28 mouse cellular contexts compared by ENCODE assay signal in the genomic region with DNA sequence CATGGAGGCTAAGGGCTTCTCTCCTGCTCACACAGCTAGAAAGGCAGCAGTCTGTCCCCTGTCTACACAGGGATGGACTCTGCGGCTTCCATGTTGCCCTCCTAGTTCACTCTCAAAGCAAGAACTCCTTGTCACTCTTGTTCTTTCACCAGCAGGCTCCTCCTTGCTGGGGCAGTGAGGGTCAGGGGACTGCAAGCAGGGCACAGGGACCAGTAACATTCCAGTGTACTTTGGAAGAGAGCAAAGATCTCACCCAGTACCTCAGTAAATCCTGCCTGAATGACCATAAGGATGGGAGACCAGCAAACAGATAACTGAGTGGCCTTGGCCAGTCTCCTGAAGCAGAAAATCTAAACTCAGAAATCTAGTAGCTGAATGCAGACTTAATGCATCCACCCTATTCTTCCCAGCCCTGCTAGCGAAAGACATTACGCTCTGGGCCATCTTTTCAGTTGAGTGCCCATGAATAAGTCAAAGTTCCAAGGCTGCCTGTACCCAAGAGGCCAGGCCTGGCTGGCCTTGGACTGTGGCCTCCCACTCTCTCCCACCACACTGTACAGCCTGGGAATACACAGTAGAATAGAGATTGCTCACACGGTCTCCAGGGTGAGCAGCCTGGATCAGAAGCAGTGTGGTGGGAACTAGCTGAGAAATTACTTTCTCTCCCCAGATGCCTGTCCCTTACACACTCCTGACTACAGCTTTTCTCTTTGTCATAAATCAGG. TPM values are rescaled to one million over a fixed set of nuclear protein-coding genes. Genes with fewer than 3 reads are reported as not detected.
A peak's percentile ranks its signal among the peaks of the same experiment; 100 is the strongest.
DNase-seq lines count a peak whose midpoint lies in the region; ATAC-seq and TF ChIP-seq lines count a peak whose summit lies in the region.
"Had no signal": no experiment of that assay in that cellular context is flagged by ENCODE, and none has a peak within 500 bp of the region (broad histone marks: within the 10 kb centered on the region; RNA-seq: fewer than 3 reads in every experiment).

No protein-coding gene starts in this region.

- 66% methylated on average over 4 of the region's 4 CpGs for WGBS in hindbrain, postnatal 0 days
- WGBS in hindbrain, embryonic 13.5 days: 44% methylated on average over 4 of the region's 4 CpGs
- WGBS in midbrain, embryonic 10.5 days: 74% methylated on average over 4 of the region's 4 CpGs
- 68% methylated on average over 4 of the region's 4 CpGs for WGBS in midbrain, postnatal 0 days
- 81% methylated on average over 4 of the region's 4 CpGs for whole genome bisulfite sequencing in kidney, embryonic 15.5 days

- TF ChIP-seq CTCF in hindbrain, postnatal 0 days (IDR thresholded peaks at IDR 0.05; ENCODE audit: low read depth): no peak
- TF ChIP-seq CTCF in midbrain, postnatal 0 days (IDR thresholded peaks at IDR 0.05): no peak

- no peak overlapping the region for H3K4me2 ChIP-seq in hindbrain, postnatal 0 days (ENCODE audit: low read depth, low read length)
- H3K4me2 ChIP-seq in hindbrain, embryonic 13.5 days: no peak overlapping the region
- H3K4me2 ChIP-seq in midbrain, postnatal 0 days (ENCODE audit: low read depth, low read length, poor library complexity, severe bottlenecking): no peak overlapping the region
- no peak overlapping the region for H3K4me2 ChIP-seq in kidney, embryonic 15.5 days
- H3K4me2 ChIP-seq: embryonic facial prominence, embryonic 13.5 days; heart, embryonic 11.5 days; hindbrain, embryonic 15.5 days had no signal

- no peak overlapping the region for H3K27ac ChIP-seq in hindbrain, postnatal 0 days
- H3K27ac ChIP-seq in hindbrain, embryonic 13.5 days: no peak overlapping the region
- 0 out of 2 replicates have a peak overlapping the region, but pooled peaks have one; percentile 24 for H3K27ac ChIP-seq in midbrain, embryonic 10.5 days (replicated peaks)
- H3K27ac ChIP-seq in midbrain, postnatal 0 days (ENCODE audit: low read depth, low read length): no peak overlapping the region
- H3K27ac ChIP-seq in kidney, embryonic 15.5 days: no peak overlapping the region; the same call in 1 of the 2 replicates
- H3K27ac ChIP-seq: embryonic facial prominence, embryonic 13.5 days; hindbrain, embryonic 15.5 days; stomach, postnatal 0 days had no signal

- no peak for DNase-seq in hindbrain, postnatal 0 days (ENCODE audit: low spot score)
- DNase-seq in midbrain, embryonic 10.5 days (ENCODE audit: low spot score): no peak
- no peak for DNase-seq in midbrain, postnatal 0 days (ENCODE audit: low spot score)
- peak; percentile 38 for DNase-seq in retina, postnatal 1 day
- DNase-seq in frontal cortex, postnatal 14 days (ENCODE audit: low spot score in 2 of 2): no peak
- DNase-seq: adrenal gland, postnatal 14 days; cerebellum, postnatal 14 days; forebrain, postnatal 0 days; heart, postnatal 10 days; layer of hippocampus, adult 9-11 months; liver, postnatal 0 days; lung, postnatal 10 days; midbrain, embryonic 14.5 days; right cerebral cortex, postnatal 4 days; thymus, postnatal 14 days had no signal

- H3K4me3 ChIP-seq in hindbrain, postnatal 0 days (ENCODE audit: low read length): no peak overlapping the region
- H3K4me3 ChIP-seq in hindbrain, embryonic 13.5 days: no peak overlapping the region
- no peak overlapping the region for H3K4me3 ChIP-seq in midbrain, embryonic 10.5 days
- no peak overlapping the region for H3K4me3 ChIP-seq in midbrain, postnatal 0 days (ENCODE audit: low read depth, low read length)
- no peak overlapping the region for H3K4me3 ChIP-seq in kidney, embryonic 15.5 days (replicated peaks)
- H3K4me3 ChIP-seq: embryonic facial prominence, embryonic 13.5 days; hindbrain, embryonic 15.5 days had no signal

- H3K9ac ChIP-seq in hindbrain, postnatal 0 days (replicated peaks; ENCODE audit: low read length): no peak overlapping the region
- no peak overlapping the region for H3K9ac ChIP-seq in hindbrain, embryonic 13.5 days
- H3K9ac ChIP-seq in midbrain, postnatal 0 days (replicated peaks; ENCODE audit: low read length, poor library complexity, severe bottlenecking): no peak overlapping the region
- H3K9ac ChIP-seq in kidney, embryonic 15.5 days: no peak overlapping the region
- H3K9ac ChIP-seq: embryonic facial prominence, embryonic 13.5 days; forebrain, postnatal 0 days; hindbrain, embryonic 15.5 days; liver, postnatal 0 days had no signal

- ATAC-seq in hindbrain, postnatal 0 days: 0 out of 2 replicates have a peak, but pooled peaks have one; percentile 51
- no peak for ATAC-seq in hindbrain, embryonic 13.5 days (ENCODE audit: low FRiP score)
- no peak for ATAC-seq in midbrain, postnatal 0 days (ENCODE audit: low FRiP score)
- ATAC-seq in kidney, embryonic 15.5 days (replicated peaks; ENCODE audit: low FRiP score): peak; percentile 74; the same call in 1 of the 2 replicates
- ATAC-seq: forebrain, postnatal 0 days; liver, postnatal 0 days had no signal

- no peaks in the 10 kb centered on the region for H3K36me3 ChIP-seq in hindbrain, postnatal 0 days (ENCODE audit: insufficient read depth, low read length)
- H3K36me3 ChIP-seq in hindbrain, embryonic 13.5 days: no peaks in the 10 kb centered on the region
- H3K36me3 ChIP-seq in midbrain, embryonic 10.5 days: no peaks in the 10 kb centered on the region
- H3K36me3 ChIP-seq in midbrain, postnatal 0 days (ENCODE audit: insufficient read depth, low read length): no peaks in the 10 kb centered on the region
- no peaks in the 10 kb centered on the region for H3K36me3 ChIP-seq in kidney, embryonic 15.5 days
- H3K36me3 ChIP-seq: embryonic facial prominence, embryonic 13.5 days; hindbrain, embryonic 15.5 days had no signal

- H3K4me1 ChIP-seq in hindbrain, postnatal 0 days (ENCODE audit: insufficient read depth, low read length): no peaks in the 10 kb centered on the region
- H3K4me1 ChIP-seq in hindbrain, embryonic 13.5 days (replicated peaks): no peaks in the 10 kb centered on the region
- H3K4me1 ChIP-seq in midbrain, embryonic 10.5 days: peaks cover 9% of the 10 kb centered on the region
- no peaks in the 10 kb centered on the region for H3K4me1 ChIP-seq in midbrain, postnatal 0 days (ENCODE audit: insufficient read depth, low read length)
- H3K4me1 ChIP-seq in kidney, embryonic 15.5 days: 0 out of 2 replicates have a peak, but pooled peaks cover 8% of the 10 kb centered on the region
- H3K4me1 ChIP-seq: embryonic facial prominence, embryonic 13.5 days; hindbrain, embryonic 15.5 days had no signal

- H3K9me3 ChIP-seq in hindbrain, postnatal 0 days (ENCODE audit: low read length): no peaks in the 10 kb centered on the region
- no peaks in the 10 kb centered on the region for H3K9me3 ChIP-seq in hindbrain, embryonic 13.5 days
- H3K9me3 ChIP-seq in midbrain, embryonic 10.5 days (replicated peaks): no peaks in the 10 kb centered on the region
- no peaks in the 10 kb centered on the region for H3K9me3 ChIP-seq in midbrain, postnatal 0 days (ENCODE audit: low read length)
- H3K9me3 ChIP-seq in kidney, embryonic 15.5 days (replicated peaks): no peaks in the 10 kb centered on the region
- H3K9me3 ChIP-seq: embryonic facial prominence, embryonic 13.5 days; hindbrain, embryonic 15.5 days had no signal

- H3K27me3 ChIP-seq in hindbrain, postnatal 0 days (ENCODE audit: insufficient read depth, low read length): no peaks in the 10 kb centered on the region
- no peaks in the 10 kb centered on the region for H3K27me3 ChIP-seq in hindbrain, embryonic 13.5 days
- H3K27me3 ChIP-seq in midbrain, embryonic 10.5 days (ENCODE audit: low read depth, poor library complexity, severe bottlenecking): no peaks in the 10 kb centered on the region
- H3K27me3 ChIP-seq in midbrain, postnatal 0 days (ENCODE audit: insufficient read depth, low read length): no peaks in the 10 kb centered on the region
- H3K27me3 ChIP-seq in kidney, embryonic 15.5 days: no peaks in the 10 kb centered on the region
- H3K27me3 ChIP-seq: embryonic facial prominence, embryonic 13.5 days; hindbrain, embryonic 15.5 days had no signal

RNA-seq across cellular contexts. Expression of gene Gstm1, which starts 11.0 kb away (rescaled TPM):
- total RNA-seq in hindbrain, postnatal 0 days (2014; rRNA removed): 161 and 174 TPM in 2 replicates
- polyA plus RNA-seq in hindbrain, postnatal 0 days (2015; fragmentation: Nextera tagmentation; extraction: Ambion mirVana): 429 and 453 TPM in 2 replicates
- polyA plus RNA-seq in hindbrain, embryonic 13.5 days (2015; fragmentation: Nextera tagmentation; extraction: Ambion mirVana): 53.7 and 54.2 TPM in 2 replicates
- polyA plus RNA-seq in midbrain, embryonic 10.5 days (2016; fragmentation: Nextera tagmentation; extraction: Ambion mirVana): 34.1 and 35.0 TPM in 2 replicates
- 105 and 142 TPM in 2 replicates for total RNA-seq in midbrain, postnatal 0 days (2014; rRNA removed)
- 293 and 371 TPM in 2 replicates for polyA plus RNA-seq in midbrain, postnatal 0 days (2015; fragmentation: Nextera tagmentation; extraction: Ambion mirVana)
- polyA plus RNA-seq in kidney, embryonic 15.5 days (2015; fragmentation: Nextera tagmentation; extraction: Ambion mirVana): 75.6 and 93.6 TPM in 2 replicates

RNA-seq across cellular contexts. Expression of gene Gstm4, which starts 15.9 kb away (rescaled TPM):
- total RNA-seq in hindbrain, postnatal 0 days (2014; rRNA removed): 6.7 and 6.9 TPM in 2 replicates
- polyA plus RNA-seq in hindbrain, postnatal 0 days (2015; fragmentation: Nextera tagmentation; extraction: Ambion mirVana): 22.5 and 23.0 TPM in 2 replicates
- polyA plus RNA-seq in hindbrain, embryonic 13.5 days (2015; fragmentation: Nextera tagmentation; extraction: Ambion mirVana): 15.2 and 15.4 TPM in 2 replicates
- polyA plus RNA-seq in midbrain, embryonic 10.5 days (2016; fragmentation: Nextera tagmentation; extraction: Ambion mirVana): 12.4 and 14.1 TPM in 2 replicates
- 4.1 and 4.5 TPM in 2 replicates for total RNA-seq in midbrain, postnatal 0 days (2014; rRNA removed)
- polyA plus RNA-seq in midbrain, postnatal 0 days (2015; fragmentation: Nextera tagmentation; extraction: Ambion mirVana): 25.6 and 25.9 TPM in 2 replicates
- 15.9 and 18.8 TPM in 2 replicates for polyA plus RNA-seq in kidney, embryonic 15.5 days (2015; fragmentation: Nextera tagmentation; extraction: Ambion mirVana)

RNA-seq across cellular contexts. Expression of gene Gstm2, which starts 42.5 kb away (rescaled TPM):
- 5.3 and 6.1 TPM in 2 replicates for total RNA-seq in hindbrain, postnatal 0 days (2014; rRNA removed)
- 18.7 and 20.0 TPM in 2 replicates for polyA plus RNA-seq in hindbrain, postnatal 0 days (2015; fragmentation: Nextera tagmentation; extraction: Ambion mirVana)
- polyA plus RNA-seq in hindbrain, embryonic 13.5 days (2015; fragmentation: Nextera tagmentation; extraction: Ambion mirVana): 10.0 and 10.9 TPM in 2 replicates
- polyA plus RNA-seq in midbrain, embryonic 10.5 days (2016; fragmentation: Nextera tagmentation; extraction: Ambion mirVana): 11.6 and 12.6 TPM in 2 replicates
- total RNA-seq in midbrain, postnatal 0 days (2014; rRNA removed): 8.5 and 10.2 TPM in 2 replicates
- 13.0 and 14.8 TPM in 2 replicates for polyA plus RNA-seq in midbrain, postnatal 0 days (2015; fragmentation: Nextera tagmentation; extraction: Ambion mirVana)
- 93.9 and 101 TPM in 2 replicates for polyA plus RNA-seq in kidney, embryonic 15.5 days (2015; fragmentation: Nextera tagmentation; extraction: Ambion mirVana)
- total RNA-seq: MEL; neutrophil, adult 5-6 weeks had no signal

RNA-seq across cellular contexts. Expression of gene Ampd2, which starts 57.6 kb away (rescaled TPM):
- total RNA-seq in hindbrain, postnatal 0 days (2014; rRNA removed): 56.6 and 58.4 TPM in 2 replicates
- 40.3 and 43.2 TPM in 2 replicates for polyA plus RNA-seq in hindbrain, postnatal 0 days (2015; fragmentation: Nextera tagmentation; extraction: Ambion mirVana)
- 50.9 and 52.4 TPM in 2 replicates for polyA plus RNA-seq in hindbrain, embryonic 13.5 days (2015; fragmentation: Nextera tagmentation; extraction: Ambion mirVana)
- polyA plus RNA-seq in midbrain, embryonic 10.5 days (2016; fragmentation: Nextera tagmentation; extraction: Ambion mirVana): 60.0 and 63.8 TPM in 2 replicates
- total RNA-seq in midbrain, postnatal 0 days (2014; rRNA removed): 58.4 and 79.8 TPM in 2 replicates
- 58.8 and 60.0 TPM in 2 replicates for polyA plus RNA-seq in midbrain, postnatal 0 days (2015; fragmentation: Nextera tagmentation; extraction: Ambion mirVana)
- polyA plus RNA-seq in kidney, embryonic 15.5 days (2015; fragmentation: Nextera tagmentation; extraction: Ambion mirVana): 59.3 and 66.2 TPM in 2 replicates

RNA-seq across cellular contexts. Expression of gene Gstm3, which starts 59.7 kb away (rescaled TPM):
- total RNA-seq in hindbrain, postnatal 0 days (2014; rRNA removed): not detected in 2 replicates
- polyA plus RNA-seq in hindbrain, postnatal 0 days (2015; fragmentation: Nextera tagmentation; extraction: Ambion mirVana): 0.15 TPM in 1 of 2 replicates, not detected in the other
- polyA plus RNA-seq in hindbrain, embryonic 13.5 days (2015; fragmentation: Nextera tagmentation; extraction: Ambion mirVana): 0.17 TPM in 1 of 2 replicates, not detected in the other
- not detected in 2 replicates for polyA plus RNA-seq in midbrain, embryonic 10.5 days (2016; fragmentation: Nextera tagmentation; extraction: Ambion mirVana)
- not detected in 2 replicates for total RNA-seq in midbrain, postnatal 0 days (2014; rRNA removed)
- not detected in 2 replicates for polyA plus RNA-seq in midbrain, postnatal 0 days (2015; fragmentation: Nextera tagmentation; extraction: Ambion mirVana)
- polyA plus RNA-seq in kidney, embryonic 15.5 days (2015; fragmentation: Nextera tagmentation; extraction: Ambion mirVana): 0.26 and 0.66 TPM in 2 replicates
- total RNA-seq: CH12.LX; forebrain, postnatal 0 days; gastrocnemius, adult 18-20 months; heart, postnatal 10 days; megakaryocyte progenitor cell, adult 5-6 weeks; MEL; neutrophil, adult 5-6 weeks had no signal
- polyA plus RNA-seq: brain, embryonic 14.5 days; embryonic facial prominence, embryonic 13.5 days; forebrain, postnatal 0 days; limb, embryonic 11.5 days; midbrain, embryonic 14.5 days had no signal

Comparison
In these comparisons a context has a peak if more than half of its experiments do, and no peak if none do; other contexts are left out.
1. ATAC-seq: peak in hindbrain, postnatal 0 days (single experiment) and kidney, embryonic 15.5 days (single experiment); none in hindbrain, embryonic 13.5 days (single experiment) and midbrain, postnatal 0 days (single experiment).